Mouse (Mus musculus): ENCODE measurements around the gene Ppp1r8.
"Not testable (repeated sequence)": the region's sequence is repeated elsewhere in the genome, so short reads cannot be mapped to it uniquely, and the experiment has no call there.

Gene Ppp1r8

GRCm38 (mm10) chr4:132807771-132808641, 35.0 kb downstream of the Ppp1r8 start:
- peak; percentile 16 for DNase-seq (ENCODE audit: extremely low read depth, insufficient read length, low spot score)

GRCm38 (mm10) chr4:132806620-132807191, 36.3 kb downstream of the Ppp1r8 start:
- DNase-seq (ENCODE audit: extremely low read depth, insufficient read length, low spot score) = no peak

DNA sequence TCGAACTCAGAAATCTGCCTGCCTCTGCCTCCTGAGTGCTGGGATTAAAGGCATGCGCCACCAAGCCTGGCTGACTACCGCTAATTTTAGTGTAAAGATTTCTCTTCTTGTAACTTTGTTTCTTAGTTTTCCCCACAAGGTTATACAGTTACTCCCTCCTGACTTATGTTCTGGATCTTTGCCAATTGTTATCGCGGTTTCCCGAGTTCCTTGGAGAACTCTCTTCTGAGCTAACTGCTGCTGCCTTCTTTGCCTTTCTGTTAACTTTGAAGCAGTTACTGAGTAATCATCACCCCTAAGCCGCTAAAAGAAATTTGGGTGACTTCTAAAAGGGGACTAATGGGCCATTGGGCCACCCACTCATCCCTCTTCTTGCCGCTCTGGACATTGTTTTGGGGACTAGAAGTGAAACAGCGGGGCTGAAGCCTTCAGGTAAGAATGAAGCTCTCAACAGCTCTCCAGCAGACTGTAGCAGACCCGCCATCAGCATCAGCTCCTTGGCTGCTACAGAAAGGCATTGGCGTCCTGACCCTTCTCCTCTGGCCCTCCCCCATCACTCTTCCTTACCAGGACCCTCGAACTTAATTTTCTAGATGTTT, 37.3 kb downstream of the Ppp1r8 start:
- DNase-seq (ENCODE audit: extremely low read depth, insufficient read length, low spot score) = no peak

DNA sequence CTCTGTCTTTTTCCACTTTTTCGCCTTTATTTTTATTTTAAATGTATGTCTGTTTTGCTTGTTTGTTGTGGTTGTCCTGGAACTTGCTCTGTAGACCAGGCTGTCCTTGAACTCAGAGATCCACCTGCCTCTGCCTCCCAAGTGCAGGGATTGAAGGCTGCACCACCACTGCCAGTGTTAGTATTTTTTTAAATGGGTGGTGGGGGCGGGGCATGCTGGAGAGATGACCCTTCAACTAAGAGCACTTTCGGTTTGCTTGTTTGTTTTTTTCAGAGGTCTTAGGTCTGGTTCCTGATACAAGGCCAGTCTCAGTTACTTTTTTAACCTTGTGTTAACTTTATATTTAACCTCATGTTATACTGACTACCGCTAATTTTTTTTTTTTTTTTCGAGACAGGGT, 37.8 kb downstream of the Ppp1r8 start:
- no peak for DNase-seq (ENCODE audit: extremely low read depth, insufficient read length, low spot score)

DNA sequence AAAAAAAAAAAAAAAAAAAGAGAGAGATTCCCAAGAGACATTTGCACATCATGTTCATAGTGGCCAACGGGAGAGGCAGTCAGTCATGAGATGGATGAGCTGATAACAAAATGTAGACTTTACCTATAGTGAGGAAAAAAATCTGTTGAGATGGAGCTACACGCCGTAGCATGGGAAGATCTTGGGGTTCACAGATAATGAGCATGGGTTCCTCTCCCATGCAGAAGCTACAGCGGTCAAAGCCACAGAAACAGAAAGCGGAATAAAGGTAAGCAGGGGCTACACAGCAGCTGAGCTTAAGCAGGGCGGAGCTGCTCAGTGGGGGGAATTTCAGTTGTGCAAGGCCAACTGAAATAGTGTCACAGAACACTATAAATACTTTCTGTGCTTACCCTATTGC, 38.6 kb downstream of the Ppp1r8 start:
- no peak for DNase-seq (ENCODE audit: extremely low read depth, insufficient read length, low spot score)

- no peak for DNase-seq (ENCODE audit: extremely low read depth, insufficient read length, low spot score)
Observed at GRCm38 (mm10) chr4:132803876-132804275, 39.1 kb downstream of the Ppp1r8 start.

DNA sequence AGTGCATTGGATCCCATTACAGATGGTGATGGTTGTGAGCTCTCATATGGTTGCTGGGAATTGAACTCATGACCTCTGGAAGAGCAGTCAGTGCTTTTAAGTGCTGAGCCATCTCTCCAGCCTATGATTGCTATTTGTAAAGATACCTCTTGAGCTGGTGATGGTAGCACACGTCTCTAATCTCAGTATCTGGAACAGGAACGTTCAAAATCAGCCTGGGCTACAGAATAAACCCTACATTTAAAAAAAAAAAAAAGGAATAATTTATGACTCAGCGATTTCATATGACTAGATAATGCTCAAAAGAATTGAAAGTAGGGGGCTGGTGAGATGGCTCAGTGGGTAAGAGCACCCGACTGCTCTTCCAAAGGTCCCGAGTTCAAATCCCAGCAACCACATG, 39.8 kb downstream of the Ppp1r8 start:
- no peak for DNase-seq (ENCODE audit: extremely low read depth, insufficient read length, low spot score)

GRCm38 (mm10) chr4:132802171-132802637, 40.8 kb downstream of the Ppp1r8 start:
- DNase-seq (ENCODE audit: extremely low read depth, insufficient read length, low spot score) = no peak

DNA sequence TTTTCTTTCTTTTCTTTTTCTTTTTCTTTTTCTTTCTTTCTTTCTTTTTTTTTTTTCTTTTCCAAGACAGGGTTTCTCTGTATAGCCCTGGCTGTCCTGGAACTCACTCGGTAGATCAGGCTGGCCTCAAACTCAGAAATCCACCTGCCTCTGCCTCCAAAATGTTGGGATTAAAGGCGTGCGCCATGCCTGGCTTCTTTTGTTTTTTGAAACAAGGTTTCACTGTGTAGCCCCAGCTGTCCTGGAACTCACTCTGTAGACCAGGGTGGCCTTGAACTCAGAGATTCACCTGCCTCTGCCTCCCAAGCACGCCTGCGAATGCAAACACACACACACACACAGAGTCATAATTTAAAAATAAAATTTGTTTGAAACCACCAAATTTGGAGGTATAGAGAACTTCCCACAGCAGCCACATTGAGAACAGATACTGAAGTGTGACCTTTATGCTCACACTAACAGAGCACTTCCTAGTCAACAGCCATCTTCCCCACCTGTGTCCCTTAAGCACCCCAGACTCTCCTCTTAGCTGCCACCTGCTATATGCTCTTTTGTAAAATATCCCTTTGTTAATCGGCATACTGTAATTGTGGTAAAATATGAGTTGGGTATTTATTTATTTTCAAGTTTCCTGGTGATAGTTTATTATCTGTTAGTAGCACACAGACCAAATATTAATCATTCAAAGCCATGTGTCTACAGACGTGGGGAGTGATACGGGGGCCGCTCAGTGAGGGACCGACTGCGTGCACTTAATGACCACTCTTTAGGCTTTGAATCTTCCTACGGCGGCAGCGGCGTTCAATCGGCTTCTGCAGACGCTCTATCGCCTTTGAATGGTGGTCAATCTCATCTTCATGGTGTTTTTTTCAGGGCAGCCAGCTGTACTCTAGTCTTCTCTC, 41.5 kb downstream of the Ppp1r8 start:
- DNase-seq (ENCODE audit: extremely low read depth, insufficient read length, low spot score) = no peak

- DNase-seq (ENCODE audit: extremely low read depth, insufficient read length, low spot score) = no peak
Observed at GRCm38 (mm10) chr4:132799845-132800244, 43.1 kb downstream of the Ppp1r8 start.

GRCm38 (mm10) chr4:132798666-132799065, 44.3 kb downstream of the Ppp1r8 start:
- DNase-seq (ENCODE audit: extremely low read depth, insufficient read length, low spot score) = not testable (repeated sequence)

DNA sequence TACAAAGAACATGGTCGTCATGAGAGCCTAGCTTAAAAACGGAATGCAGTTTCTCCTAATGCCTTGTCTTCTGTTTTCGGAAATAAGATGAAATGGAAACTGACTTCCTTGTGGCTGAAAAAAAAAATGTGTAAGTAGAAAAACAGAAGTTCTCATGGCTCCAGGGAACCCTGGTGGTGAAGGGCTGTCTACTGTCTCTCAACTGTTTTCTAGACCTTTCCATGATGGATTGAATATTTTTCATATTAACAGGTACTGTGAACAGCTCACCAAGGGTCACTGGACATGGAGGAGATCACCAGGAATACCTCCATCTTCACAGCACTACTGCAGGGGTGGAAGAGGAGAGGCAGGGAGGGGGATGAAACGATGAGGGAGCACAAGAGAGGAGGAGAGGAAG, 44.9 kb downstream of the Ppp1r8 start:
- DNase-seq (ENCODE audit: extremely low read depth, insufficient read length, low spot score) = no peak

GRCm38 (mm10) chr4:132797461-132797860, 45.5 kb downstream of the Ppp1r8 start:
- no peak for DNase-seq (ENCODE audit: extremely low read depth, insufficient read length, low spot score)

GRCm38 (mm10) chr4:132796196-132796886, 46.6 kb downstream of the Ppp1r8 start, which contains the start of gene Themis2:
TSS of gene Themis2 (minus strand) at chr4:132796387.
- no peak for DNase-seq (ENCODE audit: extremely low read depth, insufficient read length, low spot score)

GRCm38 (mm10) chr4:132795171-132795570, 47.8 kb downstream of the Ppp1r8 start:
- DNase-seq (ENCODE audit: extremely low read depth, insufficient read length, low spot score) = no peak

GRCm38 (mm10) chr4:132794760-132795159, 48.2 kb downstream of the Ppp1r8 start:
- DNase-seq (ENCODE audit: extremely low read depth, insufficient read length, low spot score) = no peak

- DNase-seq (ENCODE audit: extremely low read depth, insufficient read length, low spot score) = no peak
Observed at GRCm38 (mm10) chr4:132794028-132794427, 48.9 kb downstream of the Ppp1r8 start.

GRCm38 (mm10) chr4:132793322-132794004, 49.5 kb downstream of the Ppp1r8 start:
- DNase-seq (ENCODE audit: extremely low read depth, insufficient read length, low spot score) = not testable (repeated sequence)

DNA sequence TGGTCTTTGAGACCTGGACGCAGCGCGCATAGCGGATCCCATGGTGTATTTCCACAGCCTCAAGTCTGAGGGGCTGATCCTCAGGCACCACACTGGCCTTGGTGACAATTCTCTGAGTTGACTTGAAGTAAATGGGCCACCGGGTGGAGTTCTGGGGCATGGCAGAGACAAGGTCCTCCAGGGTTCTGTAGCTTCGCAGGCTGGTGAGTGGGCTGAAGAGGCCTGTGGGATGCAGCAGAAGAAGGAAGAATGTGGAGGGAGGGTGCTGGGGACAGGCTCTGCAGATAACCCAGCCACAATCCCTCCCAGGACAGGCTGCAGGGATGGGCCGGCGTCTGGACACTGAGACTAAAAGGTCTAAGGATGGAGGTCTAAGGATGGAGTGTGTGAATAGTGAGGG, 53.2 kb downstream of the Ppp1r8 start:
- no peak for DNase-seq (ENCODE audit: extremely low read depth, insufficient read length, low spot score)
